Mouse (Mus musculus) kidney, adult 18-20 months (tissue): ENCODE data around the gene Jaml.
A peak's percentile ranks its signal among the peaks of the same experiment; 100 is the strongest.

Experiments used
- DNase-seq: peaks from one replicate; pipeline ENCODE4 v3.0.0; 2021

Jaml gene

DNA sequence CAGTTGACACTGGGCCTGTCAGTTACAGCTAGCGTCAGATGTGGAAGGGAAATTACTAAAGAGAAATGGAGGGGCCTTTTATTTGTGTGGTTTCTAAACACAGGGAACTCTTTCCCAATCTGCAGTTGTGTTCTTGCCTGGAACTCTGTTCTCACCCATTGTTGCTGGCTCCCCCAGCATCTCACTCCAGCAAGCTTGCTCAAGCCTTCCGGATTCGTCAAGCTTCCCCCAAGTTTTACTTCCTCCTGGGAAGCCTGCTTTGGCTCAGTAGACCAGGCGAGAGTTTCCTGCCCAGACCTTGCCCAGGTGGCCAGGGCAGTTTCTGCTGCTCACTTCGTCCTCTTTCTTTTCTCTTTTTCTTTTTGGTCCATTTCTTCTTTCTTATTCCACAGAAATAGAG, 5.6 kb downstream of the Jaml start:
- no peak for DNase-seq

- DNase-seq, result no peak
Observed at GRCm38 (mm10) chr9:45085741-45086690, 7.0 kb downstream of the Jaml start.

DNA sequence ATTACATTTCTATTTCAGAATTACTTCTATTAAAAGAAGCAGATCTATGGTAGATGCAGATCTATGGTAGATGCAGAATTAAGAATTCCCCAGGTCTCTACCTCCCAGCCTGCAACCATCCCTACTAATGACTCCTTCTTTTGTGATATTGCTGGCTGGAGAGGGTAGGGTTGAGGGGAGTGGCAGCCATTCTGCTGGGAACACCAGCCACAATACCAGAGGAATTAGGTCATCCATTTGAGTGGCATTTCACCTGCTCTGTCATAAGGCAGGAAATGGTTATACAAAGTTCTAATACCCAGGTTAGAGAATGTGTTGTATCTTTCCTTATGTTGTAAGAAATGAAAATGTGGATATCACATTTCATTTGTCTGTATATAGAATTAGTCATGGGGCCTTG, 9.1 kb downstream of the Jaml start:
- no peak for DNase-seq

DNA sequence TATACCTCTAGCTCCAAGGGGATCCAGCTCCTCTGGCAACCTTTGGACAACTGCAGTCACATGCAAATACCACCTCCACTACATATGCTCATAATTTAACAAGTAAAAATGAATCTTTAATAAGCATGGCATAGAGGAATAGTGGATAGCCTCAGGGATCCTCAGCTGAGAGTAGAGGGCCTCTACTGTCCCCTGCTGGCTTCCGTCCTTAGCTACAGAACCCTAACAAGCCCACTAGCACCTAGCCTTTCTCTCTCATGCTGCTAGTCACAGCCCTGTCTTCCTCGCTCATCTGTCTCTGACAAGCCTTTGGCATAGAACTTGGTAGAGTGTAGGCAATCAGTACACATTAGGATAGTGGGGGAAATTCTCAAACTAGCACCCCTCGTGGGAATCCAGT, 11.8 kb downstream of the Jaml start:
- no peak for DNase-seq

DNA sequence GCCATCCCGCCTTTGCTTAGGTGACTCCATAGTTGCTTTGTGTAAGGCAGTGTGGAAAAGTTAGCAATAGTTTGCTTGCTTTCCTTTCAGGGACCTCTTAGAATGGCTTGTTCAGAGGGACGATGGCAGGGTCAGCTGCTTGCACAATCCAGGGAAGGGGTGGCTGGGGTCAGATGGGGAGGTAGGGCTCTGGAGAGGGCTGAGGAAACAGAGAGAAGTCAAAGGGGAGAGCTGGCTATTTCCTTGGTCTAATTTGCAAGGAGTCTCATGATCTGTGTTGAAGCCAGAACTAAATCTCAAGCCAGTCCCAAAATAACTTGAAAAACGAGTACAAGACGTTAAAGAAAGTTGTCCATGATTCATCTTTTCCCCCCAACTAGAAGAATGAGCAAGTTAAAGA, 13.7 kb downstream of the Jaml start:
- peak; percentile 30 for DNase-seq

GRCm38 (mm10) chr9:45095149-45095937, 16.4 kb downstream of the Jaml start:
- no peak for DNase-seq

GRCm38 (mm10) chr9:45097877-45098276, 18.9 kb downstream of the Jaml start:
- DNase-seq, result no peak

- DNase-seq, result no peak
Observed at GRCm38 (mm10) chr9:45098426-45098825, 19.4 kb downstream of the Jaml start.

- DNase-seq, result no peak
Observed at GRCm38 (mm10) chr9:45102528-45102927, 23.5 kb downstream of the Jaml start.

GRCm38 (mm10) chr9:45103211-45103979, 24.4 kb downstream of the Jaml start:
- no peak for DNase-seq

GRCm38 (mm10) chr9:45105596-45106374, 26.8 kb downstream of the Jaml start:
- DNase-seq, result peak; percentile 43

- no peak for DNase-seq
Observed at GRCm38 (mm10) chr9:45115706-45116105, 36.7 kb downstream of the Jaml start.

DNA sequence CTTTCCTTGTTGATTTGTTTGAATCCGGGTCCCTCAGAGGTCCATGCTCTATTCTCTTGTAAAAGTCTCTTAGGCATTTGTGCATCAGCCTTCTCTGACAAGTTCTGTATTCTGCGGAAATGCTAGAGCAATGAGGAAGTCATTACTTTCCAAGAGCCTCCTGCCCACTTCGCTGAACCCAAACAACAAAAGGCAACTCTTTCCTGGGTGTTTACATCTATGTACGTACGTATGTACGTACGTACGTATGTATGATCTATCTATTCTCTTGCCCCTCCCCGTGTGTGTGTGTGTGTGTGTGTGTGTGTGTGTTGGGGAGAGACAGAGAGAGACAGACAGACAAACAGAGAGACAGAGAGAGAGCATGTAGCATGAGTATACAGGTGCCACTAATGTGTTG, 37.8 kb downstream of the Jaml start:
- no peak for DNase-seq

- no peak for DNase-seq
Observed at GRCm38 (mm10) chr9:45117741-45118431, 38.9 kb downstream of the Jaml start, which contains the start of gene Scn2b. Gene Scn2b (plus strand): TSS chr9:45117782.

GRCm38 (mm10) chr9:45118552-45118951, 39.6 kb downstream of the Jaml start:
- no peak for DNase-seq

- no peak for DNase-seq
Observed at GRCm38 (mm10) chr9:45119316-45119953, 40.5 kb downstream of the Jaml start.

DNA sequence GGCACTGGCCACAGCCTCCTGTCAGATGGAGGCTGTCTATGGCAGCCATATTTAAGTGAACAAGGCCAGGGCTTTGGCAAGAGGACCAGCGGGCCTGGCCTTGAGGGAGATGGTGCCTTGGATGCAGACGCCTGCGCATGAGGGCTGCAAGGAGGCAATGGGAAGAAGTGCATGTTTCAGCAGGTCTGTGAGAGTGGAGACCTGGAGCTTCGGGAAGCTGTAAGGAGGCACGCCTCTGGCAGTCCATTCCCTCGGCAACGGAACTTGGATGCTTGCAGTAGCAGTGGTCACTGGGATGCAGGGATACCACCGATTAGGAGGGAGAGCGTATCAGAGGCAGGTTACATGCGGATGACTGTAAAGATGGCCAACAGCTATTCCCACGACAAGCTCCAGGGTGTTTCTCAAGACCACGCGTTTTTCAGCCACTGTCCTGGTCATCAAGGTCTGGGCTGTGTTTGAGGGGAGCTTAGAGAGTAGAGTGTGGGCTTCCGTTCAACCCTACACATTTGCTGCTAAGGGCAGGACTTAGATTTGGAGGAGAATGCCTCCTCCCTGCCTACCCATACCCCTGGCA, 41.1 kb downstream of the Jaml start:
- no peak for DNase-seq

GRCm38 (mm10) chr9:45120567-45120966, 41.6 kb downstream of the Jaml start:
- DNase-seq, result no peak

- no peak for DNase-seq
Observed at GRCm38 (mm10) chr9:45121001-45121400, 42.0 kb downstream of the Jaml start.

GRCm38 (mm10) chr9:45121769-45122168, 42.8 kb downstream of the Jaml start:
- peak; percentile 80 for DNase-seq
